Mouse (Mus musculus) urinary bladder, adult 18-20 months (tissue): ENCODE measurements around the gene Pnp.
"Not testable (repeated sequence)": the region's sequence is repeated elsewhere in the genome, so short reads cannot be mapped to it uniquely, and the experiment has no call there.

Experiments used
- DNase-seq, 2 experiments: peaks; one replicate each; pipeline ENCODE4 v3.0.0; 2022; ENCODE audit warnings: low spot score in 2 of 2, mixed read lengths in 2 of 2

Gene Pnp

DNA sequence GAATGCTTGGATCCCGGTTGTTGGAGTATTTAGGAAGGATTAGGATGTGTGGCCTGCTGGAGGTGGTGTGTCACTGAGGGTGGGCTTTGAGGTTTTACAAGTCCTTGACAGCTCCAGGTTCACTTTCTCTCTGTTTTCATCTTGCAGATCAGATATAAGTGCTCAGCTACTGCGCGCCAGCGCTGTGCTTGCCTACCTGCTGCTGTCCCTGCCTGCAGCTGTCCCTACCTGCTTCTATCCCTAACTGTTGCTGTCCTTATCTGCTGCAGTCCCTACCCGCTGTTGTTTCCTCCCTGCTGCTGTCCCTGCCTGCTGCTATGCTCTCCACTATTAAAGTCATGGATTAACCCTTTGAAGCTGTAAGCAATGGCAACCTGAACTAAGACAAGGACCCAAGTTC is 44.1 kb downstream of the Pnp start:
- DNase-seq = no peak

DNA sequence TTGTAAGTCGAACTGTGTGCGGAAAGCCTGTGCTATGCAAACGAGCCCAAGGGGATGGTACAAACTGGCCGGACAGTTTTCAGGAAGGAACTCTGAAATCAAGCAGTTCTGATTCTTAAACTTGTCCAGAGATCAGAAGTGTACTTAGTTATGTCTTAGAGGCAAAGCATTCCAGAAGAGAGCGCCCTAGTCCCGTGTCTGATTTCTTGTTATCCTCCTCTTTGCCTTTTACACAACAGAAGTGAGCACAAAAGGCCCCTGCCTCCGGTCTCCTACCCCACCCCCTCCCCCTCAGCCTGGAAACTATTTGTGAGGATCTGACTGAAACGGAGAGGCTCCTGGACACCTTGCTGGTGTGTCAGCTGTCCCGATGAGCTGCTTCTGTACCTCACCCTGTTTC is 45.8 kb downstream of the Pnp start:
- no peak for DNase-seq

DNA sequence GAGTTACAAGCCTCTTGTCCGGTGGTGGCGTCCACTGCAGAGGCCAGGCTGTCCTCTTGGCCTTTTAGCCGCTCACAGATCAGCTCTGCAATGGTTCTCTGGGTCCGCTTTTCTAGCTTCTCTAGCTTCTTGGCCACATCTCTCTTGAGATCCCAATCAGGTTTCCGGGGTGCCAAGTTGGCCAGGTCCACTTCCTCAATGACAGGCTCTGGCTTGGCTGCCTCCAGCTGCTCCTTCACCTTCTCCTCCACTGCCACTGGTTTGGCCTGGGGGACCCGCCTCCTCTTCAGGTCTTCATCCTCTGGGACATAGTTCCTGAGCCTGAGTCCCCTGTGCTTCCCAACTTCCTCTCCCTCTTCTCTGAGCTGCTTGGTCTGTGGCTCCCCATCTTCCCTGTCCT is 47.6 kb downstream of the Pnp start:
- DNase-seq = not testable (repeated sequence)

DNA sequence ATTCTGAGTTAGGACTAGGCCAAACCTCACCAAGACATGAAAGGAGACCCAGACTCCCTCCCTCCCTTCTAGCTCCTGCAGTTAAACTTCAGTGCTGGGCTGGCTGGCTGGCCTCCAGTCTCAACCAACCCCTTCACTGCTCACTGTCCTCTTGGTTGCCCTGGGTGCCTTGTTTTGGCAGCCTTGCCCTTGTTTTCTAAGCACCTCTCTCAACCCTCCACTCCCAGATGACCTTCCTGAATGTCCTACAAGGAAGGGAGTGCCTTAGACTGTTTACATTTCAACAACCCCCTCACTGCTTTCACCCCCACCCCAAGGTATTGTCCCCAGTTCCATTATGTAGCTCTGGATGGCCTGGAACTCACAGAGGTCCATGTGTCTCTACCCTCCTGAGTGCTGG is 48.7 kb downstream of the Pnp start:
- no peak for DNase-seq

DNA sequence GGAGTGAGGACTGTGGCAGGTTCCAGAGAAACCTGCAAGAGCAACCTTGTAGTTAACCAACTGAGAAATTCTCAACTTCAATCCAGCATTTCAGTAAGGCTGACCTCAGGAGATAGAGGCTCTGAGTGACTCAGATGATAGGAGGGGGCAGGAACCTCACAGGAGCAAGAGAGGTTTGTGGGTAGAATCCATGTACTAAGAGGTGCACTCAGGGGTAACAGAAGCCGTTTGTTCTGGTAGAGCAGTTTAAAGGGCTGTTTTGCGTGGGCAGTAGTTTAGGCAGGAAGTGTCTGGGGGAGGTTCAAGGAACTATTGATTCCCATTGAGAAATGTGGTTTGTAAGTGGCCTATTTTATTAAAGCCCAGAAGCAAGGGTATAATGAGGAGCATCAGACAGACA is 50.3 kb downstream of the Pnp start:
- no peak for DNase-seq

DNA sequence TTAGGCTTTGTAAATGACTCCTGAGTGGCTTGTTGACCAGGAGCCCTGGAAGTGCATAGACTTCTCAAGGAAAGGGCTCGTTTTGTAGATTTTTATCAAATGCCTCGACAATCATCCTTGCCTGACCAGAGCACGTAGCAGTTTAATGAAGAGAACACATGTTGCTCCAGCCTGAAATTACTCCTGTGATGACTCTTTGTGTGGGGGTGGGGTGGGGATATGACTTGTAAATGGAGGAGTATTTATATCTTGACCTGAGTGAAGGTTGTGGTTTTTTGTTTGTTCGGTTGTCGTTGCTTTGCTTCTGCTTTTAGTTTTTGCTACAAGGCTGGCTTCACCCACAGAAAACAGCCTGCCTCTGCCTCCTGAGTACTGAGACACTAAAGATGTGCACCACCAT is 51.0 kb downstream of the Pnp start:
- DNase-seq = no peak

DNA sequence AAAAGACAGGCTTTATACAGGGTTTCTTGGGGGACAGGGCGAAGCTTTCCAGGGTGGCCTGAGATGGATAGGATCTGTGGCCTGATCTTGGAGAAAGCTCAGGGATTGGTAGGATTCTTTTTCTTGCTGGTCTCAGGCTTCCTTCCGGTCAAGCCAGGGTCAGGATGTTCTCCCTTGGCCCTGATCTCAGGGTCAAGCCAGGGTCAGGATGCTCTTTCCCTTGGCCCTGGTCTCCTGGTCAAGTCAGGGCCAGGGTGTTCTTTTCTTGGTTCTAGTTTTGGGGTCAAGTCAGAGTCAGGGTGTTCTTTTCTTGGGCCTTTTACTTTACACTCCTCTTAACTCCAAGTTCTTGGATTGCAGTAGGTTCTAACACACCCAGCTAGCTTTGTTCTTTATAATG is 56.8 kb downstream of the Pnp start:
- no peak for DNase-seq

DNA sequence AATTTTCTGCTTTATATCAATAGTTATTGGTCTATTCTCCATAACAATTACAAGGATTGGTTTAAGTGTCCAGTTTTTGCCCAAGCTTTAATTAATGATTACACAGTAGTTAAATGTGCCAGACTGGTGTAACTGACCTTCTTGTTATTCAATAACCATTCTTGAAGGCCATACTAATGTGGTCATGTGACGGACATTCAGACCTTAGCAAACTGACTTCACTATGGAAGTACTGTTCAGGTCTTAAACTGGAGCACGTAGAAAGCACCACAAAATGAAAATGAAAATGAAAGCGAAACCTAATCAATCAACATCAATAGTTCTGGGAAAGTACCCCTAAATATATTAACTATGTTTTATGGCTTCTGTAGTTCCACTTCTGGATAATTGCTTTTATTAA is 60.2 kb downstream of the Pnp start:
- DNase-seq = no peak

DNA sequence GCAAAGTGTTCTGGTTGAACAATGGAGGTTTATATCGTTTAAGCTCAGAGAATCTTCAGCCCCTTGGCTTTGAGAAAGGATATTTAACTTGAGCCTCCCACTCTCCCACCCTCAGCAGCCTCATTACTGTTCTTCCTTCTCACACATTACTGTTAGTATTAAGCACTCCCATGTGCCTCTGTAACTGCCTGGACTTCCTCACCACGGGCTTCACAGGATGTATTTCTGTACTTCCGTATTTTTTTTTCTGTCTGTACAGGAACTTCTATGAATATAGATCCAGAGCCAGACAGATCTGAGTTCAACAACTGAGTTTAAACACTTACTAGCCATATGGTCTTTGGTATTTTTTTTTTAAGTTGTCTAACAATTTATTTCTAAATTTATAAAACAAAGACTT is 66.2 kb downstream of the Pnp start:
- no peak for DNase-seq

DNA sequence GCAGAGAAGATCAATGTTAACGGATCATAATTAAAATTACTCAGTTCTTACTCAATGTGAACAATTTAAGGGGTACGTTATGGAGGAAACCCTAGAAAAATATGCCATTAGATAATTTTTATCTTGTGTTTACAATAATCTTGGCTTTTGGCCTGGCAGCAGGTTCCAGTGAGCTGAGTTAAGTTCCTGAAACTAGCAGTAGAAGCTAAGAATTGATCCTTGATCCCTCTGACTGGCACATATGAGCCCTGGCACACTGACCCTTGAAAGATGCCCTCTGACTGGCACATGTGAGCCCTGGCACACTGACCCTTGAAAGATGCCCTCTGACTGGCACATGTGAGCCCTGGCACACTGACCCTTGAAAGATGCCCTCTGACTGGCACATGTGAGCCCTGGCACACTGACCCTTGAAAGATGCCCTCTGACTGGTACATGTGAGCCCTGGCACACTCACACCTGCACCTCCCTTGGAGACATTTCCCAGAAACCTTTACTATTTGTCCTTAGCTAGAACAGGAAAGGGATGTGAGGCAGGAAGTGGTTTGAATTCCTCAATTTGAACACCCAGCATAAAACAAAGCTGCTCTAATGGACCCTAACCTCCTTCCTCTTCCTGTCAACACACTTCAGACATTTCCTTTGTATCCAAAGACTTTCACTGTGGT is 67.3 kb downstream of the Pnp start:
- DNase-seq = no peak

DNA sequence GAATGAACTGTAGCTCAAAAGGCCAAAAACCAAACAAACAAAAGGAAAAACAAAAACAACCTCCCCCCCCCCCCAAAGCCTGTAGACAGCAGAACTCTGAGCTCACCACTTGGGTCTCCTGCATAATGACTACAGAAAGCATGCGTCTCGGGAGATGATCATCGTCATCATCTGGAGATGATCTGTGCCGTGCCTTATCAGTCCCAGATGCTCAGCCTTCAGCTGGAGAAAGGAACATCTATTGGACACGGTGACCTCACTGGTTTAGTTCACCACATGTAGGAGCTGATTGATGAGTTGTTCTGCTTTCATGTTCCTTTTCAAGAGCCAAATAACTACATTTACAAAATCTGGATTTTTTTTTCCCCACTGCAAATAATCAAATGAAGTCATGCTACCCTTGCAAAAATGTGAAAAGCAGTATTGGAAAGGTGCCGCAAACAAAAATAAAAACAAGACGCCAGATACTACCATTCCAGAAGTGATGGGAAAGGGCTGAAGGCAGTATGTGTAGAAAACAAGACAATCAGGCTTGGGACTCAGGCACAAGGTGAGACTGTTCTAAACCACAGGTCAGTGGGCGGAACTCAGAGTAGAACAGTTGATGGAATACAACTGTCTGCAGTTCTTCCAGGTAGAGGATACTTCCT is 76.4 kb downstream of the Pnp start, which contains the start of gene Rnase10:
Rnase10 (plus strand) TSS at position 600 of the 650 bp plus-strand sequence.
- no peak for DNase-seq

DNA sequence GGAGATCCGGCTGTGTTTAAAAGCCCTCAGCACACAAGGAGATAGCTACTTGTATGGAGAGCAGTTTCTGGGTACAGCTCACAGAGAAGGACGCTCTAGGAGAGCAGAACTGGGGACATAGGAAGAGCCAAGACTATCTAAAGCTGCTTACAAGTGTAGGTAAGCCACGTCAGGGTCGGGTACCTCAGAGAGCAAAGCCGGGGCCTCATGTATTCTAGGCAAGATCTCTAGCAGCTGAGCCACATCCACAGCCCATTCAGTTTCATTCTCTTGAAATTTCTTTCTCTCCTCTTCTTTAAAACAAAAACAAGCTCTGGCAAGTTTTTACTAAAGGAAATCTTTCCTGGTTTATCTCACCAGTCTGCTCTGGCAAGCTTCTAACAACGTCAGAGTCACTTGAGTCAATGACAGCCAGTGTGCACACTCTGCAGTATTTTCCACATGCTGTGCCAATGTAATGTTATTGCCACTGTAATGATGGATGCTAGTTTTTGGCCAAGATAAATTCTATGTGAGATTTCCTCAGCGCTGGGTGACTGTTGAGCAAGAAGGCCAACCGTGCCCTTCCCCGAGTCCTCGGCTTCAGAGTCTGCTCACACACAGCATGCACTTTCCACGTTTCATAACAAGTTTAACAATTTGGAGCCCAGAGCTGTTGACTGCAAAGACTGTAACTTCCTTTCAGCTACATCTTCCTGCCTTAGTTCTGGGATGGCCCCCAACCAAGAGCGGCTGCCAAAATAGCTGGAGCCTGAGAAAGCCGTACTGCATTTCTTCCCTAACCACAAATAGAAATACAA is 77.2 kb downstream of the Pnp start:
- peak; percentile 7 to 29 for DNase-seq

DNA sequence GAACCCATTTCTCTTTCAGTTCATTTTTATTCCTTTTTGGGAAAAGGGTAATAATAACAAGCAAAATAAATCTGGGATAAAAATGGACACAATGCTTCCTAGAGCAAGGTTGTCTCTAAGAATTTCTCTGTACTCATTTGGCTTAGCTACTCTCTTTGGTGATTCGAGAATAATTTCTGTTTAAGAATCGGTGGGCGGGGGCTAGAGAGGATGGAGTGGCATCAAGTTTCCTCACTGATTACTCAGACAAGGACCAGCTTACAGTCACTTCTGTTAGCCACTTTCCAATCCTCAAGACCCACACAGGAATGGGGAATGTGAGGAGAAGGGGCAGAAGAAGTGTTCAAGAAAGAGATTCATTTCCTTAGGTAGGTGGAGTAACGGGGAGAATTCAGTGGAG is 77.9 kb downstream of the Pnp start:
- DNase-seq = no peak

DNA sequence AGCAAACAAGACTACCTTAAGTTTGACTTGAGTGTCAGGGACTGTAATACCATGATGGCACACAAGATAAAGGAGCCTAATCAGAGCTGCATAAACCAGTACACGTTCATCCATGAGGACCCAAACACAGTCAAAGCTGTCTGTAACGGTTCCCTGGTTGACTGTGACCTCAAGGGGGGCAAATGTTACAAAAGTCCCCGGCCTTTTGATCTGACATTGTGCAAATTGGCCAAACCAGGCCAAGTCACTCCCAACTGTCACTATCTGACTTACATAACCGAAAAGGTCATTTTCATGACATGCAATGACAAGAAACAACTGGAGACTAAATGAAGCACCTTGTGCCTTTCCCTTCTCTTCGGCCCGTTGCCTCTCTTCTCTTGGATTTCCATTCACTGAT is 78.7 kb downstream of the Pnp start:
- DNase-seq = no peak

DNA sequence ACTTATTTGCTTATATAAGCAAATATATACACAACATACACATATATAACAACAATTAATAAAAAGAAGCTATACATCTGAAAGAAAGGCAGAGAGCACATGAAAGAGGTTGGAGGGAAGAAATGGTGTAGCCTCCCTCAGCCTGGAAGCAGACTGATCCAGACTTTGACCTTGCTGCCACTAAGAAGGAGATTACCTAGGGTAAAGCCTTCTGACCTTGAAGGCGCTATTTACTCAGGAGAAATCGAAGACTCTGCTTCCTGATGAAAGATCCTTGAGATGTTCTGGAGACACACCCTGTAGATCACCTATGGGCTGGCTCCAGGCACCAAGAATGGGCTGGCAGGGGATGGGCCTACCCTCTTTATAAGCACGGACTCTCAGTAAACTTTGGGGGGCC is 83.8 kb downstream of the Pnp start:
- not testable (repeated sequence) for DNase-seq
